Mouse (Mus musculus): Measurements from ENCODE around the gene Gm29289. TPM values are rescaled to one million over a fixed set of nuclear protein-coding genes. Genes with fewer than 3 reads are reported as not detected.
"Not testable (repeated sequence)": the region's sequence is repeated elsewhere in the genome, so short reads cannot be mapped to it uniquely, and the experiment has no call there.

Gene Gm29289
- not detected for total RNA-seq (2021)
- long read RNA-seq, experiment 1 = 0 reads
- long read RNA-seq, experiment 2 = 0 reads

DNA sequence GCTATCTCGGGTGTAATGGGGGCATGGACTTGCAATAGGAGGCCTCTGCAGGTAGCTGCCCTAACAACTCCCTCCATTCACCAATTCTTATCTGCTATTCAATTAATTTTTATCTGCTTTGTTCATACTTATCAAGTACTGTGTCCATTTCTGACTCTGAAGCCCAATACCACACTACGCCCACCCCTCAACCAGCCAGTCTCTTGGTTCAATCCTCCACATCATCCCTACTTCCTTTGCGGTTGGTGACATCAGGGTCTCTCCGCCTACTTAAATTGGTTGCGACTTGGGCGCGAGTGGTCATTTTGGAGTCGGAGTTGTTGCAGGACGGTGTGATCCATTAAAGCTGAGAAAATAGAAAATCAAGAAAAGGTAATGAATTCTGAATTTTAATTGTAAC, at the start of gene Gm29289:
Gene Gm29289, plus strand, starts transcription at position 301 of the 400 bp plus-strand sequence.
- DNase-seq (ENCODE audit: low spot score in 2 of 2) = not testable (repeated sequence)

- not testable (repeated sequence) for DNase-seq (ENCODE audit: low spot score in 2 of 2)
Observed at GRCm38 (mm10) chrY:2900689-2901088, 31.7 kb upstream of the Gm29289 start, which contains the start of gene Gm10352. Gene Gm10352 (plus strand): TSS chrY:2900989.

Other genes with a start within 250 kb of the Gm29289 start
- gene H2al2b, start 211.9 kb upstream of the Gm29289 start, total RNA-seq (2021) = not detected
- not detected for gene Gm4064, start 136.4 kb upstream of the Gm29289 start, total RNA-seq (2021)
- gene Rbmy, start 101.9 kb upstream of the Gm29289 start, total RNA-seq (2021) = not detected
- not detected for gene Gm10256, start 101.9 kb upstream of the Gm29289 start, total RNA-seq (2021)
- not detected for gene Gm10352, start 31.6 kb upstream of the Gm29289 start, total RNA-seq (2021)